Mouse (Mus musculus): Measurements from ENCODE around the gene Zmynd8.

GRCm38 (mm10) chr2:165923715-165924114, 24.9 kb upstream of the Zmynd8 start:
- TF ChIP-seq CTCF (IDR thresholded peaks at IDR 0.05; ENCODE audit: borderline replicate concordance, insufficient read depth, low read length), result no peak
- no peak for TF ChIP-seq POLR2A (IDR thresholded peaks at IDR 0.05; ENCODE audit: low read depth, low read length)

All from embryonic fibroblast, embryonic 13.5 days (primary cell).